Mouse (Mus musculus): ENCODE measurements around the gene Lpp. TPM values are rescaled to one million over a fixed set of nuclear protein-coding genes. Genes with fewer than 3 reads are reported as not detected.

Gene Lpp
- polyA plus RNA-seq, 1 experiment, result 8.1 TPM

- WGBS, result 100% methylated on average over 1 of the region's 1 CpGs
- DNase-seq, result no peak
- TF ChIP-seq CTCF (IDR thresholded peaks at IDR 0.05; ENCODE audit: borderline replicate concordance, insufficient read depth, low read depth, low read length) (no peak), POLR2A (IDR thresholded peaks at IDR 0.05; ENCODE audit: borderline replicate concordance, insufficient read depth, low read length) (no peak)
- Histone ChIP-seq H3K4me3 (replicated peaks; ENCODE audit: insufficient read depth, low read depth, low read length) (no peak overlapping the region), H3K27ac (ENCODE audit: insufficient read depth, low read length) (no peak overlapping the region), H3K4me1 (ENCODE audit: control insufficient read depth, insufficient read depth, low read length) (no peaks in the 10 kb centered on the region), H3K27me3 (ENCODE audit: control insufficient read depth, insufficient read depth, low read length) (no peaks in the 10 kb centered on the region)
These were observed 632.9 kb downstream of the Lpp start for GRCm38 (mm10) chr16:25026191-25026590.

- Histone ChIP-seq H3K27me3 (ENCODE audit: control insufficient read depth, insufficient read depth, low read length) (no peaks in the 10 kb centered on the region), H3K27ac (ENCODE audit: insufficient read depth, low read length) (no peak overlapping the region), H3K4me1 (ENCODE audit: control insufficient read depth, insufficient read depth, low read length) (no peaks in the 10 kb centered on the region), H3K4me3 (replicated peaks; ENCODE audit: insufficient read depth, low read depth, low read length) (no peak overlapping the region)
- no peak for DNase-seq
- TF ChIP-seq POLR2A (IDR thresholded peaks at IDR 0.05; ENCODE audit: borderline replicate concordance, insufficient read depth, low read length), result no peak
- no peak for TF ChIP-seq CTCF (IDR thresholded peaks at IDR 0.05; ENCODE audit: borderline replicate concordance, insufficient read depth, low read depth, low read length)
- 84% methylated on average over 8 of the region's 8 CpGs for WGBS
These were observed 636.2 kb downstream of the Lpp start for GRCm38 (mm10) chr16:25029548-25029947.

GRCm38 (mm10) chr16:25037361-25037760 is 644.1 kb downstream of the Lpp start:
- DNase-seq, result no peak
- H3K27me3 ChIP-seq (ENCODE audit: control insufficient read depth, insufficient read depth, low read length), result no peaks in the 10 kb centered on the region; the same call in 1 of the 2 replicates
- WGBS, result 85% methylated on average over 6 of the region's 6 CpGs

DNA sequence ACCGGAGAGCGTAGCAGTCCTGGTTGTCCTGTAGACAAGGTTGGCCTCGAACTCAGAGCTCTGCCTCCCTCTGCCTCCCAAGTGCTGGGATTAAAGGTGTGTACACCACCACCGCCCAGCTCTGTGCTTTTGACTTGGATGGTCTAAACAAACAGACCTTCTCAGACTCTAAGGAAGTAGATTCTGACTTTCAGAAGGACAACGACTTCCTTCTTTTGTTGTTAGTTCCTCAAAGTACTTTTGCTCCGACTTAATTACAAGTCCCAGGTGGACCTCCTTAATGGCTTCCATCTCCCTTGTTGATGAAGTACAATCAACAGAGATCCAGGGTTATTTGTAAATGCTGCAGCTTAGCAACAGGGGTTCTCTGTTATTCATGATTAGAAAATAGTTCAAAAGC is 645.2 kb downstream of the Lpp start:
- WGBS, result 92% methylated on average over 6 of the region's 6 CpGs
- no peak for DNase-seq
- Histone ChIP-seq H3K4me3 (replicated peaks; ENCODE audit: insufficient read depth, low read depth, low read length) (no peak overlapping the region), H3K27ac (ENCODE audit: insufficient read depth, low read length) (no peak overlapping the region), H3K4me1 (ENCODE audit: control insufficient read depth, insufficient read depth, low read length) (no peaks in the 10 kb centered on the region), H3K27me3 (ENCODE audit: control insufficient read depth, insufficient read depth, low read length) (no peaks in the 10 kb centered on the region; the same call in 1 of the 2 replicates)
- no peak for TF ChIP-seq CTCF (IDR thresholded peaks at IDR 0.05; ENCODE audit: borderline replicate concordance, insufficient read depth, low read depth, low read length)
- TF ChIP-seq POLR2A (IDR thresholded peaks at IDR 0.05; ENCODE audit: borderline replicate concordance, insufficient read depth, low read length), result no peak

More at GRCm38 (mm10) chr16:25037361-25037760, 644.1 kb downstream of the Lpp start:
- no peak overlapping the region for H3K4me3 ChIP-seq (replicated peaks; ENCODE audit: insufficient read depth, low read depth, low read length)
- H3K27ac ChIP-seq (ENCODE audit: insufficient read depth, low read length), result no peak overlapping the region
- no peaks in the 10 kb centered on the region for H3K4me1 ChIP-seq (ENCODE audit: control insufficient read depth, insufficient read depth, low read length)
- TF ChIP-seq POLR2A (IDR thresholded peaks at IDR 0.05; ENCODE audit: borderline replicate concordance, insufficient read depth, low read length) (no peak), CTCF (IDR thresholded peaks at IDR 0.05; ENCODE audit: borderline replicate concordance, insufficient read depth, low read depth, low read length) (no peak)

DNA sequence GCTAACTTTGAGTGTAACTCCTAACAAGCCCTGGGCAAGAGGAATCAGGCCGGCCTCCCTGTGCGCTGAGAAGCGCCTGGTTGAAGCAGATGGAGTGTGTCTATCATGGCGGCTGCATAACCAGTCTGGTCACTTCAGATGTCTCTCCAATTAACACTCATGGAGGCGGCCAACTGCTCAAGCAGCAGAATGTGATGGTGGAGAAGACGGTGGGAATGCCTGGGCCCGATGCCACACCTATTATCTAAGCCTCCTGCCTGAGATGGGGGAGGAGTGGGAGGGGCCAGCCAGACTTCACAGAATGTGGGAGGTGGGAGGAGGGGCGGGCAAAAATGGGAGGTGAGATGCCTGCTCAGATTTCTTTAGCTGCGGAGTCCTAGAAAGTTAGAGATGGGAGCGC is 646.6 kb downstream of the Lpp start:
- Histone ChIP-seq H3K4me1 (ENCODE audit: control insufficient read depth, insufficient read depth, low read length) (no peaks in the 10 kb centered on the region), H3K27ac (ENCODE audit: insufficient read depth, low read length) (no peak overlapping the region), H3K27me3 (ENCODE audit: control insufficient read depth, insufficient read depth, low read length) (no peaks in the 10 kb centered on the region; the same call in 1 of the 2 replicates), H3K4me3 (replicated peaks; ENCODE audit: insufficient read depth, low read depth, low read length) (no peak overlapping the region)
- no peak for TF ChIP-seq CTCF (IDR thresholded peaks at IDR 0.05; ENCODE audit: borderline replicate concordance, insufficient read depth, low read depth, low read length)
- no peak for TF ChIP-seq POLR2A (IDR thresholded peaks at IDR 0.05; ENCODE audit: borderline replicate concordance, insufficient read depth, low read length)
- DNase-seq, result no peak
- 36% methylated on average over 10 of the region's 10 CpGs for WGBS

- DNase-seq, result no peak
- TF ChIP-seq CTCF (IDR thresholded peaks at IDR 0.05; ENCODE audit: borderline replicate concordance, insufficient read depth, low read depth, low read length), result no peak
- Histone ChIP-seq H3K4me3 (replicated peaks; ENCODE audit: insufficient read depth, low read depth, low read length) (no peak overlapping the region), H3K4me1 (ENCODE audit: control insufficient read depth, insufficient read depth, low read length) (no peaks in the 10 kb centered on the region), H3K27me3 (ENCODE audit: control insufficient read depth, insufficient read depth, low read length) (no peaks in the 10 kb centered on the region; the same call in 1 of the 2 replicates), H3K27ac (ENCODE audit: insufficient read depth, low read length) (no peak overlapping the region)
- WGBS, result 95% methylated on average over 8 of the region's 8 CpGs
These were observed 647.9 kb downstream of the Lpp start for GRCm38 (mm10) chr16:25041165-25041564.

DNA sequence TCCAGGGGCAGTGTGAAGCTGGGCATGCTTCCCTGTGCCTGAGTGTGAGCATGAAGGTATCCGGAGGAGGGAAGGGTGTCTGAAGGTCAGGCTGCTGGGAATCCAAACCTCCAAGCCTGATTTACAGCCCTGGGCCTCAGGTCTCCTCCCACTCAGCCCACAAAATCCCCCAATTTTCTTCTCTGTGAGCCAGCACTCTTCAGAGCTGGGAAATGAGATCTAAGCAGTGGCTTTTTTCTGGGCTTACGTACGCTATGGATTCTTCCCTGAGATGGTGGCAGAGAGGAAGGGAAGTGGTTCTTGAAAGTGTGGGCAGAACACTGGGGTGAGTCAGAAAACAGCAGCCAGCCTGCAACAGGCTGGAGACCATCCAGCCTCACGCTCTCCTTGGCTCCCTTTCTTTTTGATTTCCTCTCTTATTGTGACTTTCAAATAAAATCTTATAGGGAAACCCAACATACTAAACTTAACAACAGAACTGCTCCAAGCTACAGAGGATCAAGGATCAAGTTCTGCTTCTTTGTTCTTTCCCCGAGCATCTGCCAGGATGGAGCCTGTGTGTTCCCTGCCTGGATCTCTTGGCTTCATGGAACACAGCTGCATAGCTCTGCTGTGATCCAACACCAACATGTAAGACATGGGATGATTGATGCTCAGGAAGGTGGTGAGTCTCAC is 648.7 kb downstream of the Lpp start:
- no peaks in the 10 kb centered on the region for H3K4me1 ChIP-seq (ENCODE audit: control insufficient read depth, insufficient read depth, low read length)
- no peak overlapping the region for H3K27ac ChIP-seq (ENCODE audit: insufficient read depth, low read length)
- no peak overlapping the region for H3K4me3 ChIP-seq (replicated peaks; ENCODE audit: insufficient read depth, low read depth, low read length)
- WGBS, result 75% methylated on average over 5 of the region's 5 CpGs
- no peaks in the 10 kb centered on the region; the same call in 1 of the 2 replicates for H3K27me3 ChIP-seq (ENCODE audit: control insufficient read depth, insufficient read depth, low read length)
- TF ChIP-seq CTCF (IDR thresholded peaks at IDR 0.05; ENCODE audit: borderline replicate concordance, insufficient read depth, low read depth, low read length) (no peak), POLR2A (IDR thresholded peaks at IDR 0.05; ENCODE audit: borderline replicate concordance, insufficient read depth, low read length) (no peak)
- no peak for DNase-seq

Measured in cerebellum, adult 2 months (tissue).